Mouse (Mus musculus) natural killer cell, adult 2 months (primary cell): ENCODE data around the gene Zbtb16.

Experiments used
- DNase-seq, 2 experiments: peaks; one replicate each; pipeline ENCODE4 v3.0.0; 2022; ENCODE audit warnings: low spot score in 2 of 2

The Zbtb16 gene

DNA sequence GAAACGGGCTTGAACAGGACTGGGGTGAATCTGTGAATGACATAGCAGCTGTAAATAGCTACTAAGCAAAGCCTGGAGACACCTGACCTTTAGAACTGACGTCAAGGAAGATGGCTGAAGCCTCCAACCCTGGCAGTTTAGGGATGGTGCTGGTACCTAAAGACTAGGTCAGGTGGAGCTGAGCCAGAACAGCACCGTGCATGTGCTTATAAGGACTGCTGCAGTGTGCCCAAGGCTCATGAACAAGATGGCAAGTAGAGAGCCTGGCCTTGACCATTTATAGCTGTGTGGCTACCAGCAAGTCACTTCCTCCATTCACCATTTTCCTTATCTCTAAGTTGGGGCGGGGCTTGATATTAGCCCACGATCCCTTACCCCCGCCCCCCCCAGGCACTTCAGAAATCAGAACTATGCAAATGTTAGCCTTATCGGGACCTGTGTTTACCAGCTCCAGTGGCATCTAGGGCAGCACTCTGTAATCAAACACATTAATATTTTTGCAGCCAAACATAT, 9.6 kb downstream of the Zbtb16 start:
- no peak for DNase-seq

DNA sequence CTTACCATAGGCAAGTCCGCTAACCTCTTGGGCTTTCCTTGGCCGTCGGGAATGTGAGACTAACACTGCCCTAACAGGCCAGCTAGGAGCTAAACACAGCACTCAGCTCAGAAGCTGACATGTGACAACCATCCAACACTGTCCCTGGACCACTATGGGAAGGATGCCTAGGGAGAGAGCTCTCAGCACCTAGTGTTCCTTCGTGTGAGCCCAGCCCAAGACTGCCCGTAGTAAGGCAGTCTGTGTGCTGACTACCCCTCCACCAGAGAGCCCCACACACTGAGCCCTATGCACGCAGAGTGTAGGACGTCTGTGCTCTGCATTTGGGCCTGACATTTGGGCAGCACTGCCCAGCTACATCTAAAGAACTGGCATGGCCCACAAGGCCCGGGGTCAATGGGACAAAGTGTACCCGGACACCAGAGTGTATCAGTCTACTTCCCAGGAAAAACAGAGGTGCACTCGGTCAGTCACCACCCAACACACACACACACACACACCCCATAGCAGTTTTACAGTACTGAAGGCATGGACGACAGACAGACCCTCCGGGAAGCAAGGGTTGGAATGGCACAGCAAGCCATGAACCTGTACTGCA, 11.4 kb downstream of the Zbtb16 start:
- DNase-seq = no peak

DNA sequence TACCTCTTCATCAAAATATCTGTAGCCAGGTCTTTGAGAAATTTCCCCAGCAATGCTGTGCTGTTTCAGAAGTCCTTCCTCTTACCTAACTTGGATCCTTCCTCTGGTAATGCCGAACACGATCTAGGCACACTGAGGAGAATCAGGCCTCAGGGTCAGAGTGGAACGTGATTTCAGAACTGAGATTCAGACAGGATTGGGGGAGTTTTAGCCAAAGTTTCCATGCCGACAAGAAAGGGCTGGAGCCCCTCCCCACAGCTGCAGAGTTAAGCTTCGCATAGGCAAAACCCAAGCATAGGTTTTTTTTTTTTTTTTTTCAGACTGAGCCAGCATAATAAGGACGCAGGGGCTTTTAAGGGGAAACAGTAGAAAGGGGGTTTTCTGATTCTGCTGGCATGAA, 12.2 kb downstream of the Zbtb16 start:
- DNase-seq = no peak

DNA sequence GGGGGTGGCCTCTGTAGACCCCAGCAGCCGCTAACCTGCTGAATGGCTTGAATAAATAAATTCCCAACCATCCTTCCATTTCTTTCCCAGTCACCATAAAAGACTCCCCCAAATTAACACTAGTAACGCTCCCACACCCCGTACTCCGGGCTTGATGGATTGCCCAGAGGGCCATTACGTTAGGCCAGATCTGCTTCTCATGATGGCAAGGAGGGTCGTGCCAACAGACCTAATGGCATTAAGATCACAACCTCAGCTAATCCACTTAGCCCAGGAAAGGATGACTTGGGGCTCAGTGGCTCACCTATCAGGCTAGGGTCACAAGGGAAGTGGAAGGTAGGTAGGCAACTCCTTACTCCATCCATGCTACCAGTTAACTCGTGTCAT, 12.7 kb downstream of the Zbtb16 start:
- DNase-seq = no peak

DNA sequence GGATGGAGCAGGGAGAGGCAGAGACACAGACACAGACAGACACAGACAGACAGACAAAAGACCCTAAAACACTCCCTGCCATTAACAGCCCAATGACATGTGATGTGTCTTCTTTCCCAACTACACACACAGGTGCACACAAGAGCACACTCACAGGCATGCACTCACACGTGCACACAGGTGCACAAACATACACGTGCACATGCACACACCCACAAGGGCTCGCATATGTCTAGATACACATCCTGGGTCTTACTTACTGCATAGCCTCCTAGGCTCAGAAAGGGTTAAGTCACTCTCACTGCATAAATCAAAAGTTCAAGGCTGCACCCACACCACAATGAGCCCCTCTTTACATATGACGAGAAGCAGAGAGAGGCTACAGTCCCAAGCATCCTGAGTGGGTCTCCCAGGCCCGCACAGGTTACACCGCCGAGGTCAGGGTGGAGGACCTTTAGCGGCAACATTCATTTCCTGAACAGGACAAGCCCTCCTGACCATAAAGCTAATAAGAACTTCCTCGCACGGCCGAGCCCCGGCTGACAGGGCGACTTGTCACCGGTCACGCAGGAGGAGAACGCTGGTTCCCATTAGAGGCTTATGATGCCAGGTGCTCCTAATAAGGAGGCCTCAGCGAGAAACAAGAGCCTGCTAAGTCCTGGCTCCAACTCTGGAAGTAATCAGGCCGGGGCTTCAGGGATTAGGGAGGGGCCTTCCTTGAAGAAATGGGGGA, 13.3 kb downstream of the Zbtb16 start:
- no peak for DNase-seq

DNA sequence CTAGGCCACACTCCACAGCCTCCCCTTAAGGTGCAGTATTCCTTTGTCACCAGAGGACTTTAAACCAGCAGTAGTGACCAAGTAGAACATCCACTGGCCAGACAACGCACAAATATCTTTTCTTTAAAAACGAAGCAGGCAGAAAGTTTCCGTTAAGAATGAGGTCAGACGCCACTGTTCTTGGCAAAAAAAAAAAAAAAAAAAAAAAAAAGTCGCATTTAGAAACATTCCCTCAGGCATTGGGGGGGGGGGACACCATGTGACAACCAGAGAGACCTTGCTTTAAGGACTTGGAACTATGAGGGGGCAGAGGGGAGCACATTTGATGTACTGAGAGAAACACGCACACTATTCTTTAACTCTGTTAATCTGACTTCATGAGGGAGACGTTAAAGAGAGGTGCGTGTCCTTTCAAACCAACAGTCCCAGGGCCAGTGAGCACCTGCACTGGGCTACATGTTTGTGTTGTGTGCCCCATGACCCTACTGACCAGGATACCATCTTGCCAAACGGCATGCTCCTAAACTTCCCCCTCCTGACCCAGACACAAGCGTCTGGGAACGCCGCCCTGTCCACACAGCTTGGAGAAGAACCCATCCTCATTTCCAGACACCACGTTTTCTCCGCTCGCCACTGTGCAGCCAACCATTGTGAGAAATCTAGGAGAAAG, 14.0 kb downstream of the Zbtb16 start:
- no peak for DNase-seq

DNA sequence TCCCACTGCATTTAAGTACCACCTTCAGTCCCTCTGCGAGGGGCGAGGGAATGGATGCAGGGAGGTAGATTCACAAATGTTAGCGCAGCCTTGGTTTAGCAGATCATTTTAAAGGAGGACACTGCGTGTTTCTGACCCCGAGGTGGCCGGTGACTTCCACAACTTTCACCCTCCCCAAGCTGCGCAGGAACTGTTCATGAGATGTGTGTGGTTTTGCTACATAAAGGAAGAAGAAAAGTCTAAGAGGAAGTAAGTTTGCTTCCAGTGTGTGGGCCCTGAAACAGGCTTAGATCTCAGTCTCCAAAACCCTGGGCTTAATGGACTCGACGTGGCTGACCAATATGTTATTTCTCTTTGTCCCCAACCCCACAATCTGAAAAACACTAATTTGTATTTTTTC, 14.6 kb downstream of the Zbtb16 start:
- peak in 1 of 2 experiments; percentile 41 for DNase-seq

DNA sequence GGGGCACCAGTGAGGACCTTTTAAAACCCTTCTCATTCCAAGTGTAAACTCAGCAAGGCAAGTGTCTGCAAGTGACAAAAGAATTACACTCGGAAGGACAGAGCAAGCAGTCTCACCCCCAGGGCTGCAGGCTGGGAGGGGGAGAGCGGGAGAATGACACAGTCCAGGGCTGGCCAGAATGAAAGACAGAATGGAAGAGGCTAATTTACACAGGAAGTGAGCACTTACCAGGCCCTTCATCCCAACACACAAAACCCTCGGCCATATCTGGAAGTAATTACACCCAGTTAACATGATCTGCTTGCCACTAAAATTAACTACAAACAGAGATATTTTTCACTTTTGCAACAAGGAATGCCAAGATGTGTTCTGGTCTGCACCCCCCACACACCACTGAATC, 15.2 kb downstream of the Zbtb16 start:
- DNase-seq = no peak

DNA sequence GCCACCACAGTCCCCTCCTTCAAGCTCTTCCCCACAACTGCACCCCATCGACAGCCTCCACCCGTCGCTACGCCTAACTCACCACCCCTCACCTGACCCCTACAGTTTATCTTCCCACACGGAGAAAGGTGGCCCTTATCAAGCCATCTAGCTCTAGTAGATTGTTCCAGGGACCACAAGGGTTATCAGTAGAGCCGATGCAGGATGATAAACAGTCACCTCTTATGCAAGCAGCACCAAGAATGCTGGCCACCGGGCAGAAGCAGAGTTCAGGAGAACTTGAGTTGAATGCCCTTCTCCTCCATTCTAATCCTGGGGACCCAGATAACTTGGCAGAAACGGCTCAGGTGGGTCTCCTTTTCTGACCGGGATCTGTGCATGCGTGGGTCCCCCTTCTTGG, 16.3 kb downstream of the Zbtb16 start:
- peak in 1 of 2 experiments; percentile 42 for DNase-seq

DNA sequence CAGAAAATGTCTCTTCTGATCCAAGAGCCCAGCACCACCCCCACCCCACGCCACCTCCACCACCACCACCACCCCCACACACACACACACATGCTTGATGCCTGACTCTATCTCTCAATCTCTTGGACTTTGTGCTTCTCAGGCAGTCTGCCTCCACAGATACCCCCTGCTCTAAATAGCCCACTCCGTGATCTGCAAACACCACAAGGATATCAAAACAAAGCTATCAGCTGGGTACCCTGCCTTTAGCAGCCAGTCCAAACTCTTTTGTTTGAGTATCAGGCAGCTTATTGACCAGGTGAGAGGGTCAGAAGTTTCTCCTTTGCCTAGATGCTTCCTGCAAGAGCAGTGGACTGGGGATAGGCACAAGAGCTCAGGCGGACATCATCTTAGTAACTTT, 16.9 kb downstream of the Zbtb16 start:
- DNase-seq = no peak

DNA sequence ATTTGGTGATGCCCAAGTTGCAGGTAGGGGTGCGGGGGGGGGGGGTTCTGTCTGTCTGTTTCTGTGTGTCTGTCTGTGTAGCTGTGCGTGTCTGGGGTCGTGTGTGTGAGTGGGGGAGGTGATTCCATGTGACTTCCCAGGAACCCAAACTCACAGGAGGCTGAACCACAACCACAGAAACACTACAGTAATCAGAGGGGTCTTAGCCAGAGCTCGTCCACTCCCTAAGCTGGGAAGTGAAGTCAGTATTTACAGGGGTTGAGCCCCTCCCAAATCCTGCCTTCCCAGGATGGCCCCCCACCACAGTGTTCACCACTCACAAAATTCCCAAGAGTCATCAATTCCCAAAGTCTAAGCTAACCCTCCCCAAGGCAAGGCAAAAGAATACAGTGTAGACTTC, 18.1 kb downstream of the Zbtb16 start:
- DNase-seq = no peak

DNA sequence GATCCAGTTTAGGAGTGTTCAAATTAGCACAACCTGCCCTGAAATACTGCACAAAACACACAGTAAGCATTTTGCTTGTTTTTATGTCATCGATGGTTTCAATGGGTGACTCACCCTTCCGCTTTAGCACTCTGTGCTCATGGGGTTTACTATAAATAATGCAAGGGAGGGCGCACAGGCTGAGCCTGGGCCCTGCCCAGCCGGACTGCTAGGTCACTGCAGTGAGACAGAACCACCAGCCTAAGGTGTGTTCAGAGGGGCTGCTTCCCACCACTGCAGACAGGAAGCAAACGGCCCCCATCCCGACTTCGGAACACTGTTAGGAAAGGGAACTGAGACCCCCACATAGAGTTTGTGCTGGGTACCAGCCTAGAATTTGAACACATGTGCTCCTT, 18.6 kb downstream of the Zbtb16 start:
- DNase-seq = peak; percentile 63 to 81

DNA sequence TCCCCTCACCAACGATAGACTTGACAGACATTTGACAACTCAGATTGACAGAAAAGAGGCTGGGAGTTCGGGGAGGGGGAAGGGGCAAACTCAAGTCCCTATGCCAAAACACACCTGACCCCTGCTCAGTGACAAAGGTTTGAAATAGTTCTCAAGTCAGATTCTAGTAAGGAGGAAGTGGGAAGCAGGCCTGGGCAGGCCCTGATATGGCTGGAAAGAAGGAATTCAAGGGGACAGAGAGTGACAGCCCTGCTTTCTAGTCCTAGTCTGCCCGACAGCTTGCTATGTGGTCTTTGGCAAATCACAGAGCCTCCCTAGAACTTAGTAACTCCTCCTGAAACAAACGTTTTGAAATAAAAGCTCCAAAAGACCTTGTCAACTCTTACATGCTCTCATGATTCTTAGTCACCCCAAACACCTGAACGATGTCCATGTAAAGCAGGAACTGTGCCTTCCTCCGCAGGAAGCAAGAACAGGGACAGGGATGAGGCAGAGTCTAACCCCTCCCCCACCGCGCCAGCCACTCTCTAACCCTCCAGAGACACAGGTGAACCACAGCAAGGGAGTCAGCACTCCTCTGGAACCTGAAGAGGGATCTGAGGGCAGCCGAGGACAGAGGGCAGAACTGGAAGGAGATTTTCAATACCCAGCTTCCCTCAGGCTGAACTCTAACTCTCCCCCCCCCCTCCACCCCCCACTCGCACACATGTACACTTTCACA, 19.2 kb downstream of the Zbtb16 start:
- no peak for DNase-seq

DNA sequence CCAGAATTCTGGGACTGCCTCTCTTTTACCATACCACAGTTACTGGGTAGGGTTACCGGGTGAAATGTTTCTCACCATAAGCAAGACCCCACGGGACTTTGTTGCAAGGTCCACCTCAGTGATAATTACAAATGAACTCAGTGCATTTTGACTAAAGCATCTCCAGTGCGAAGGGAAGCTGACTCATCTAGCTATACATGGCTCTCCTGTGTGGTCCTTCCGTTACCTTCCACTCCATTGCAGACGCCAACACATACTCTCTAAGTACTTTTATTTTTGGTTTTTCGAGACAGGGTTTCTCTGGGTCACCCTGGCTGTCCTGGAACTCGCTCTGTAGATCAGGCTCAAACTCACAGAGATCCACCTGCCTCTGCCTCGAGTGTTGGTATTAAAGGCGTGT, 19.9 kb downstream of the Zbtb16 start:
- DNase-seq = no peak

DNA sequence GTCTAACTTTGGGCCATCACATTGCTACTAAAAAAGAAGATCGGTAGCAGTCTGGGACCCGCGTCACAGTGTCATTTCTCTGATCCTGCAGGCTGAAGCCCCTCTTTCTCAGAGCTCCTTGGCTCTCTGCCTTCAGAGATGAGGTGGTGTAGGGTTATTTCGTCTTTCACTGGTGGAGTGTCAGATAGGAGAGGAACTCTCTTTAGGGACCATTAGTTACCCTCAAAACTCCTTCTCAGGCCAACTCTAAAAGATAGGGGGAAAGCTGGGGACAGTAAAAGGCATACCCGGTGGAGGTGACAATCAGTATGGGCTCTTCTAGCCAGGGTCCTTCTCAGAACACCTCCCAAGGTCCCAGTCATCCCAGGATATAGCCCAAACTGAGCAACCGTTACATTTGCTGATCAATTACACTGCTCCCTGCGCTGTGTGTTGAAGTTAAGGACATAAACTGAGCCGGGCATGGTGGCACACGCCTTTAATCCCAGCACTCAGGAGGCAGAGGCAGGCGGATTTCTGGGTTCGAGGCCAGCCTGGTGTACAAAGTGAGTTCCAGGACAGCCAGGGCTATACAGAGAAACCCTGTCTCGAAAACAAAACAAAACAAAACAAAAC, 21.0 kb downstream of the Zbtb16 start:
- no peak for DNase-seq

DNA sequence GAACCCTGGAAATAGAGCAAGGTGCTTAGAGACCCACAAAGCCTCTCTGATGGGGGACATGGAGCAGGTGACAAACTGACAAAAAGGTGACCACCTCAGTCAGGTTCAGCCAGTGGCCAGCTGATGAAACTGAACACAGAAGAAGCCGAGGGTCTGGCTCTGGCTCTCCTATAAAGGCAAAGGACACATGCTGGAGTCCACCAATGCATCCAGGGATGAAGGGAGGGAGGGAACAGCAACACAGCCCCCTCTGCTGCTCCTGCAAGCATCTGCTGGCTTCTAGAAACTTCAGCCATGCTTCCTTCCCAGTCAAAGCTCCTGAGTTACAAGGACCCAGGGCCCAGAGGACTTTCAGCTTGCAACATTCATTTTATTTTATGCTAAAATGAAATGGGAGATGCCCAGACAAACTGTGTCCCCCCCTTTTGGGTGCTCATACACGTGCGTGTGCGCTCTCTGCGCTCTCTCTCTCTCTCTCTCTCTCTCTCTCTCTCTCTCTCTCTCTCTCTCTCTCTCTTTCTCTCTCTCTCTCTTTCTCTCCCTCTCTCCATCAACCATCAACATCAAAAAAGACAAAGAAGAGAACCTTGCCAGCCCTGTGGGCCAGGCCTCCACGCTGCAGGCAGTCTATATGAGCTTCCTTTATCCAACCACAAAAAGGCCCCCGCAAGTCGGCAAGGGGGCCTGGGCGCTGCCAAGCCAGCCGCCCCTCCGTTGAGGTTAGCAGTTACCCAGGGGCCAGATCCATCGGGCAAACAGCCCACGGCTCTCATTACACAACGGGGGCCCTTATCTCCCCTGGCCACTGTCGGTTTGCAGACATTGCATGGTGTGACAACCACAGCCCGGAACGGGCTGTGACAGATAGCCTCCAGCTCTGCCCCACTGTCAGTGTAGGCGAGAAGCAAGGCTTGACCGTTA, 21.8 kb downstream of the Zbtb16 start:
- DNase-seq = peak; percentile 57 to 73

DNA sequence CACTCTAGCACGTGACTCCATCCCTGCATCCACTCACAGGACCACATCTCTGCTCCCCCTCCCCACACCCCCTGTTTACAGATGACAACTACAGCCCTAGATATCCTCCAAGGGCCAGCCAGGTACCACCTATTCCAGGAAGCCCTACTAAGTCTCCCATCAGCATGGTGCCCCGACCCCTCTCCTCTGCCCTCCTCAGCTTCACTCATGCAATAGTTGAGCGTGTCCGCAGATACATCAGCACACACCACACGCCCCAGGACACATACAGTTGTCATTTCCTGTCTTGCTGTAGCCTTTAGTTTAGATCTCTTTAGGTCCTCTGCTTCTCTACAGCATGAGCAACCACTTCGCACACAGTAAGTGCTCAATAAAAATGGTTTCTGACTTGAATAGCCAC, 23.7 kb downstream of the Zbtb16 start:
- peak in 1 of 2 experiments; percentile 39 for DNase-seq

DNA sequence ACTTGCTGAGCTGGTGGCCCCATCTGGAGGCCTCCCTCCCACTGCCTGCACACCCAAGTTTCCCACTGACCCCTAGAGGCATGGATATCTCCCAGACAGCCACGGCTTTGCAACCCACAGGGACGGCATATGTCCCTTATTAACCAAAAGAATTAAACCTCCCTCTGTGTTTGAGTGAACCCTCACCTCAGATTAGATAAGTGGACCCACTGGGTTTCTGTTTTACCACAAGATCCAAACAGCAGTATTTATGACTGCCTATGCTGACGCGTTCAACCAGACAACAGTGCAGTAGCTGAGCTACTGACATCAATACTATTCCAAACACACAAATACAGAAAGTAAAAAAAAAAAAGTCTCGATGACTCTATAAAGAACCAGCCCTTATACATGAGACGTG, 29.4 kb downstream of the Zbtb16 start:
- no peak for DNase-seq

DNA sequence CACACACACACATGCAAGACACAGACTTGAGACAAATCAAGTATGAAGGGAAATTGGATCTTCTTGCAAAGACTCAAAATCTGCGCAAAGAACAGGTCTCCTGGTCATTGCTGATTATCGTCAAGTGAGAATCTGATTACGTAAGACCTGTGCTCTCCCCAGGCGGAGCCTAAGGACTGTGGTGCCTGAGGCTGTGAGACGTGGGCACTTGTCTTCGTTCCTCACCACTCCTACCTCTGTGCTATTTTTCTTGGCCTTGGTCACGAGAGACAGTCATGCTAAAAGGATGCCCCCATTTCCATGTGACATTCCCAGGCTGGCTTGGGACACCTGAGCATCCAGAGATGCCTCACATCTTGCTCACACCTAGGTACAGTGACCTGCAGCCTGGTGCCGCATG, 30.2 kb downstream of the Zbtb16 start:
- DNase-seq = no peak

DNA sequence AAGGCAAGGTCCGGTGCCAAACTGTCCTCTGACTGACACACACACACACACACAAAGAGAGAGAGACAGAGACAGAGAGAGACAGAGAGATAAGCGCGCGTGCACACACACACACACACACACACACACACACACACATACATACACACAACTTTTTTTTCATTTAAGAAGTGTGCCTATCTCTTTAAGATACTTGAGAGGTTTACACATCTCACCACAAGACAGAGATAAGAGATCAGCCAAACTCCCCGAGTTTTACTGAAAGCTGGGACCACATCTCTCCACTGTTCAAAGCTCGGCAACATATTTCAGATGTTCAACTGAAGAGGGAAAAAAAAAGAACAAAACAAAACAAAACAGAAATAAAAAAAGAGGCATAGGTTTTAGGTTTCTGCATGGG, 31.5 kb downstream of the Zbtb16 start:
- DNase-seq = no peak
